Mouse (Mus musculus): ENCODE measurements around the gene Kcnt1. TPM values are rescaled to one million over a fixed set of nuclear protein-coding genes. Genes with fewer than 3 reads are reported as not detected.

Gene Kcnt1
- total RNA-seq, 1 experiment from 2014 or later: 5.2 TPM

- no peak for DNase-seq
Observed at GRCm38 (mm10) chr2:25878516-25878915, 15.0 kb downstream of the Kcnt1 start.

DNA sequence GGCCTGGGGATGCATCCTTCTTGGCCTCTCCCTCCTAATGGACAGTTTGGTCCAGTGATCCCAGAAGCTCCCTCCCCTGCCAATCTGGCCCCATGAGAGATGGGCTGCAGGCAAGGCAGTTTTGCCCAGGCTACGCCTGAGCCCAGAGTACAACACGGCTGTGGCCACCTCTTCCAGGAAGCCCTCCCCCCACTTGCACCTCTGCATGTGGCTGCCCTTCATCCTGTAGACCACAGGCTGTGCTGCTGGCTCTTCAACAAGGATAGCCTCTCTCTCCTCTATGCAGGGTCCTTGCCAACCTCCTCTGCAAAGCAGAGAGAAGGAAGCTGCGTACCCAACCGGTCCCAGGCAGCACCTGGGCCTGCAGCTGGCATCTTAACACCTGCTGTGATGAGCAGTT lies 15.5 kb downstream of the Kcnt1 start:
- DNase-seq: no peak

GRCm38 (mm10) chr2:25882276-25882675 lies 18.7 kb downstream of the Kcnt1 start:
- no peak for DNase-seq

DNA sequence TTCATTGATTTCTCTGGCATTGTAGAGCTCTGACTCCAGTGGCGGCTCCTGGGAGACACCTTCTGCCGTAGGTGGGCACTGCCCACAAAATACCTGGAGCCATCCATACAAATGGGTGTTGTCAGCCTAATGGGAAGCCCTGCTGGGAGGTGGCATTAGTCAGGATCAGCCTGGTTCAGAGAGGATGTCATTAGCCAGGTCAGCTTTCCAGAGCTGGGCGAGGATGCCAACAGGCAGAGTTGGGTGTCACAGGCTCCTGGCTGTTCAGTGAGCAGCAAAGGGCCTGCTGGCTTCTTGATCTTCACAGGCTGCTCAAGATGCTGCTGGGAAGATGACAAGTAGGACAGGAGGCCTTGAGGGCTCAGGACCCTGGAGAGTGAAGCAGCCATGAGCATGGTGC lies 21.2 kb downstream of the Kcnt1 start:
- no peak for DNase-seq

- no peak for DNase-seq
Observed at GRCm38 (mm10) chr2:25887226-25887625, 23.7 kb downstream of the Kcnt1 start.

DNA sequence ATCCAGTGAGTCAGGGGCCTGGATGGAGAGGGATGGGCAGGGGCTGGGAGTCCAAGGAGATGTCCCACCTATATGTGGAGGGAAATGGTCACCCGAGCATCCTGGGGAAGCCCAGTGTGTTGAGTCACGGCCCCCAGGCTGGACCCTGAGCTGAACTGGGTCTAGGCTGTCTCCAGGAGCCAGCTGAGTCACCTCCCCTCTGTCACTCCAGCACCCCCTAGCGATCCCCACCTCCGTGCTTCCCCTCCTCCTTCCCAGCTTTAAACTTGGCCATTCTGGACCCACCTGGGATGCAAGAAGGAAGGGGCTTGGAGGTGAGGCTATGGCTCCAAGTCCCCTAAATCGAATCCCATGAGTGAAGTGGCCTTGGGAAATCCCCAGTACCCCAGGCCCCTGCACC lies 24.6 kb downstream of the Kcnt1 start:
- DNase-seq: peak; percentile 48

- no peak for DNase-seq
Observed at GRCm38 (mm10) chr2:25892440-25892839, 28.9 kb downstream of the Kcnt1 start.

DNA sequence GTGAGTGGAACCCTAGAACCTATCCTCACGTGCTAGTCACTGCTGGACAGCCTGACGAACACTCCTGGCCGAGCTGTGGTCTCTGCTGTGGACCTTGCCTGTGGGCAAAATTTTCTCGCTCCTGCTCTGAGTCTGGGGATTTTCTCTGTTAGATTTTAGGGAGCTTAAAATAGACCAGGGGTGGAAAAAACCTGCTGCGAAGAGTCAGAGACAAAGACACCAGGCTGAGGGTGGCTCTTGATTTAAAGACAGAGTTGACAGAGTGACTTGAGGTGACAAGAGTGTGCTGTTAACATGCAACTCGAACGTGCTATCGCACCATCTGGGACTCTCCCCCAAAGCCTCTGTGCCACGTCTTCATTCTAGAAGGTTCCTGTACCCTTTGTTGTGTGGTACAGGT lies 35.4 kb downstream of the Kcnt1 start:
- no peak for DNase-seq

- no peak for DNase-seq
Observed at GRCm38 (mm10) chr2:25909872-25910271, 46.3 kb downstream of the Kcnt1 start.

DNA sequence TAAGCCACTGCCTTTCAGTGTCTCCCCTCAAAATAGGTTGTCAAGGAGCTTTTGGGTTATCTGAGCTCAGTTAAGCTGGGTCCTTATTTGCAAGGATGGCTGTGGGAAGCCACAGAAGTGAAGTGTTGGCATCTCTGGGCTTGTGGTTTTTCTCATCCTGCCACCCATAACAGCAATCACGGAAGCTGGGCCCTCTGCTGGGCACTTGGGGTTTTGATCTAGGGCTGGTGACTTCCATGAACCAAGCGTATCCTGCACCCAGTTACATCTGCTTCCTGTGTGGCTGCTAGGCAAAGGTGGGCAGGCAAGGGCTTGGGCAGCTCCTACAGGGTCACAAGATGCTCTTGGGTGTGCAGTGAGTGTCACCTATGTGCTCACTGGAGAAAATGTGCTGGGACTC lies 49.7 kb downstream of the Kcnt1 start:
- DNase-seq: no peak

- no peak for DNase-seq
Observed at GRCm38 (mm10) chr2:25914201-25914600, 50.7 kb downstream of the Kcnt1 start.

DNA sequence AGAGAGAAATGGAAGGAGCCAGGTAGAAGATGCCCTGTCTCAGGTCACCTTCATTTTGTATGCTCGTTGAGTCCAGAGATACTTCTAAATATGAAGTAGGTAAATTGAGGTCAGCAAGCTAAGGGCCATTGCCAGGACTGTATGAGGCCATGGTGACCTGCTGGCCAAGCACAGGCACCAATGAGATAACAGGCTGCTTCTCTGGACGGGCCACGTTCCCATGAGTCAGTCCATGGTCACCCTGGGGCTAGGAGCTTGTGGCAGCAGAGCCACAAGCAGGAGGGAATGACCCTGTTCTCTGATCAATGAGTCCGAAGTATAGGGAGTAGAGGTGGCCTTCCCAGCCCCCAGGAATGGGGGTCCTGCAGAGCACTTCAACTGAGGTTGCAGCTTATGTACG lies 51.3 kb downstream of the Kcnt1 start:
- DNase-seq: no peak

GRCm38 (mm10) chr2:25918408-25918807 lies 54.9 kb downstream of the Kcnt1 start:
- no peak for DNase-seq

GRCm38 (mm10) chr2:25919972-25920371 lies 56.4 kb downstream of the Kcnt1 start:
- DNase-seq: no peak

DNA sequence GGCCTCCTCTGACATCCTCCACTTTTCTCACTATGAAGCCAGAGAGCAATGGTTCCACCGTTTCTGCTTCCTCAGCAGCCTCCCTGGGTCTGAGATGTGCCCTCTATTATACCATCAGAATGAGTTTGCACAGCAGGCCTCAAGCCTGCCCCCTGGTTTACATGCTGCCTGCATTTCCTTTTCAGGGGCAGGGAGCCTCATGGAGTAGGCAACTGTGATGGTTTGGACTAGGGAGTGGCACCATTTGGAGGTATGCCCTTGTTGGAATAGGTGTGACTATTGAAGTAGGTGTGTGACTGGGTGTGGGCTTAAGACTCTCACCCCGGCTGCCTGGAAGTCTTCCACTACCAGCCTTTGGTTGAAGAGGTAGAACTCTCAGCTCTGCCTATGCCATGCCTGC lies 60.3 kb downstream of the Kcnt1 start:
- DNase-seq: no peak

DNA sequence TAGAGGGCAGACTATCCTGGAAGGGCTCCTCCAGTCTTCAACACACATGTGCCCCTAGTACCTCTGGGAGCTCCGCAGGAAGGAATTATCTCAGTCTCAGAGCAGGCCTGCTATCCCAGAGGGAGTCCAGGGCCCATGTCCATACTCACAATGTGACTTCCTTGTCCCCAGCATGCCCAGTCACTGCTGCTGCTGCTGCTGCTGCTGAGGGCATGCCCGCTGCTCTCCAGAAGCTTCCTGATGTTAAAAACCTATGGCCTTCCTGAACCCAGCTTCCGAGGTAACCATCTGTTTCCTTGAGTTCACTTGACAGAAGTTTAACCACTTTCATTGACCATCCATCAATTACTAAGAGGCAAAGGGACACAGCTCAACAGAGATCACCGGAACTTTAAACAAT lies 61.4 kb downstream of the Kcnt1 start:
- DNase-seq: no peak

- peak; percentile 30 for DNase-seq
Observed at GRCm38 (mm10) chr2:25927821-25928220, 64.3 kb downstream of the Kcnt1 start.

DNA sequence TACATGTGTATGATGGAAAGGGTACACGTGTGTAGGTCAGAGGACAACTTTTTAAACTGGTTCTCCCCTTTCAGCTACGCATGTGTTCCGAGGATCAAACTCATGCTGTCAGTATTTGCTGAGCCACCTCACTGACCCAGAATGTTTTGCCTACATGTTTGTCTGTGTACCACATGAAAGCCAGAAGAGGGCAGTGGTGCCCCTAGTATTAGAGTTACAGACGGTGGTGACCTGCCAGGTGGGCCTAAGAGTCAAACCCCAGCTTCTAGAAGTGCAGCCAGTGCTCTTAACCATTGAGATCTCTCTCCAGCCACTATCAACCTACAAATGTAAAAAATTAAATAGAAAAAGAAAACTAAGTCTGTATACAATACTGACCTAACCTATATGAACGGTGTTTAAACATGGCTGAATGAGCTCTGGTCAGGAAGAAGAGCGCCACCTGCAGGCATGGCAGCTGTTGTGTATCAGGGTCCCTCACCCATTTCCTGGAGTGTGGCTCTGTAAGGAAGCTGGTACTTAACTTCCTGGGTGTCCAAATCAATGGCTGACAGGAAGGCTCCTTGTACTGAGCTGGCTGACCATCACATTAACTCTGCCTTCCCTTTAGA lies 67.8 kb downstream of the Kcnt1 start:
- peak; percentile 43 for DNase-seq

- DNase-seq: no peak
Observed at GRCm38 (mm10) chr2:25940503-25940902, 77.0 kb downstream of the Kcnt1 start.

DNA sequence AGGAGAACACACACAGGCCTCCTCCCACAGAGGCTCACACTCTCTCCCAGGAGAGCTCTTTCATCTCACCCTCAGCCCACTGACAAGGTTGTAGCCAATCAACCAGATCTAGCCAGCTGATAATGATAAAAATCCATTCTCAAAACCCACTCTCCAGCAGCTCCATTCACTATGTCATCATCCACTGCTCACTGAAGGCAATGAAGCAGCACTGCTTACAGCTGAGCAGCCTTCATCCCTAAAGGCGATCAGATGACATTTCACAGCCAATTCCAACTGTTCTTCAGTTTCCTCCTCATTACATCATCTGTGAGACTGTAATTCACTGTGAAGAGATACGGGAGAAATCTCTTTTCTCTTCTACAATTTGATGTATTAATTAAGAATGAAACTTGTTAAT lies 80.3 kb downstream of the Kcnt1 start:
- DNase-seq: no peak

DNA sequence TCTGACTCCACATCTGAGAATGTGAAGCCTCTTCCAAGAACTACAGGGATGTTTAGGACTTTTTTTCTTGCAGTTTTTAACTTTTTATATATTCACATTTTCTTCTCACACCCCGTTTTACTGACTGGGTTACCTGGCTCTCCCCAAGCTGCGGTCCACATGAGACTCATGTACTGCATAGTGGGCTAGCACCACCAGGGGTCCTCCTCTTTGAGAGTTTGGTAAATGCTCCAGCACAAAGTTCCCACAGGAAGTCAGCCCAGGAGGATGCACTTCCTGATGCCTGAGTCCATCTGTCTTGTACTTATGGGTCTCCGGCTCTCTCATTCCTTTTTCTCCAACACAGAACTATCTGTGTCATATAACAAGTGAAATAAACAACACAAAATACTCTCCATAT lies 84.4 kb downstream of the Kcnt1 start:
- DNase-seq: no peak

DNA sequence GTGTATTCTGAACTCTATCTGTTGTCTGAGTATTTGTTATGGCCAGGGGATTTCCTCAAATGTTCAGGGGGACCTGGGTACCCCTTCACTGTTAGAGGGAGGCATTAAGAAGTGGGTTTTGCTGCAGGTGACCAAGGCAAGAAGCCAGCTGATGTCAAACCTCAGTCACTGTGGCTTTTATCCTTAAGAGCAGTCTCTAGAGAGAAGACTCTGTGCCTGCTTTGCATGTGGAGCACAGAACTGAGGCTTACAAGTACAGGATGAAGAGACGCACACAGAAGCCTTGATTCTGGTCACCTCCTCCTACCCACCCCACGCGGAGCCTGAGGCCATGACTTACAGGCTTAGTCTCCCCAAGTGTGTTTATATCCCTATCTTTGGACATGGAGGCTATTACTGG lies 85.8 kb downstream of the Kcnt1 start:
- no peak for DNase-seq
